Mouse (Mus musculus): ENCODE data around the gene Crtap. TPM values are rescaled to one million over a fixed set of nuclear protein-coding genes. Genes with fewer than 3 reads are reported as not detected.

Gene Crtap
- polyA plus RNA-seq, 2 experiments: 12.8 to 13.7 TPM

GRCm38 (mm10) chr9:114326011-114326748, 64.3 kb downstream of the Crtap start:
- Histone ChIP-seq H3K9me3 (ENCODE audit: control insufficient read depth, low read length) (no peaks in the 10 kb centered on the region), H3K4me1 (replicated peaks; ENCODE audit: control insufficient read depth in 2 of 2, insufficient read depth in 2 of 2, low read length in 1 of 2) (no peaks in the 10 kb centered on the region), H3K9ac (replicated peaks) (no peak overlapping the region), H3K27ac (no peak overlapping the region), H3K27me3 (ENCODE audit: control insufficient read depth, insufficient read depth, low read length) (no peaks in the 10 kb centered on the region), H3K4me3 (ENCODE audit: insufficient read depth in 1 of 2, low read depth in 2 of 2, low read length in 2 of 2) (no peak overlapping the region), H3K36me3 (replicated peaks; ENCODE audit: control insufficient read depth, insufficient read depth, low read depth) (no peaks in the 10 kb centered on the region), H3K4me2 (ENCODE audit: low read depth) (no peak overlapping the region)
- ATAC-seq (ENCODE audit: insufficient read depth): no peak
- WGBS (ENCODE audit: insufficient replicate concordance): 31% methylated on average over 3 of the region's 3 CpGs
- no peak for DNase-seq (ENCODE audit: low read depth in 3 of 3, low spot score in 3 of 3)
- TF ChIP-seq CTCF (IDR thresholded peaks at IDR 0.05; ENCODE audit: low read depth): no peak
- no peak for TF ChIP-seq EP300 (IDR thresholded peaks at IDR 0.05; ENCODE audit: low read depth)

Other genes with a start within 250 kb of the Crtap start
- gene Bcl2a1c, start 60.5 kb downstream of the Crtap start, polyA plus RNA-seq (2012; rRNA removed): not detected in 2 replicates
- not detected in 2 replicates for gene Bcl2a1c, start 60.5 kb downstream of the Crtap start, polyA plus RNA-seq (2014; fragmentation: Nextera tagmentation; extraction: Ambion mirVana)
- gene Glb1, start 10.4 kb upstream of the Crtap start, polyA plus RNA-seq (2012; rRNA removed): 10.2 and 10.5 TPM in 2 replicates
- 13.1 TPM in 2 replicates for gene Glb1, start 10.4 kb upstream of the Crtap start, polyA plus RNA-seq (2014; fragmentation: Nextera tagmentation; extraction: Ambion mirVana)
- 1.2 TPM in 2 replicates for gene Tmppe, start 10.4 kb upstream of the Crtap start, polyA plus RNA-seq (2012; rRNA removed)
- gene Tmppe, start 10.4 kb upstream of the Crtap start, polyA plus RNA-seq (2014; fragmentation: Nextera tagmentation; extraction: Ambion mirVana): 0.36 and 0.62 TPM in 2 replicates
- not detected in 2 replicates for gene Ccr4, start 114.2 kb upstream of the Crtap start, polyA plus RNA-seq (2012; rRNA removed)
- gene Ccr4, start 114.2 kb upstream of the Crtap start, polyA plus RNA-seq (2014; fragmentation: Nextera tagmentation; extraction: Ambion mirVana): not detected in 2 replicates
- gene C130032M10Rik, start 125.0 kb upstream of the Crtap start, polyA plus RNA-seq (2012; rRNA removed): not detected in 2 replicates
- gene C130032M10Rik, start 125.0 kb upstream of the Crtap start, polyA plus RNA-seq (2014; fragmentation: Nextera tagmentation; extraction: Ambion mirVana): not detected in 2 replicates
- gene Trim71, start 173.7 kb upstream of the Crtap start, polyA plus RNA-seq (2012; rRNA removed): 0.61 and 0.74 TPM in 2 replicates
- gene Trim71, start 173.7 kb upstream of the Crtap start, polyA plus RNA-seq (2014; fragmentation: Nextera tagmentation; extraction: Ambion mirVana): 0.62 and 0.82 TPM in 2 replicates
- gene Cnot10, start 249.5 kb upstream of the Crtap start, polyA plus RNA-seq (2012; rRNA removed): 16.3 and 20.7 TPM in 2 replicates
- 23.1 and 23.8 TPM in 2 replicates for gene Cnot10, start 249.5 kb upstream of the Crtap start, polyA plus RNA-seq (2014; fragmentation: Nextera tagmentation; extraction: Ambion mirVana)

Data from liver, embryonic 14.5 days (tissue).